In the genomic region with DNA sequence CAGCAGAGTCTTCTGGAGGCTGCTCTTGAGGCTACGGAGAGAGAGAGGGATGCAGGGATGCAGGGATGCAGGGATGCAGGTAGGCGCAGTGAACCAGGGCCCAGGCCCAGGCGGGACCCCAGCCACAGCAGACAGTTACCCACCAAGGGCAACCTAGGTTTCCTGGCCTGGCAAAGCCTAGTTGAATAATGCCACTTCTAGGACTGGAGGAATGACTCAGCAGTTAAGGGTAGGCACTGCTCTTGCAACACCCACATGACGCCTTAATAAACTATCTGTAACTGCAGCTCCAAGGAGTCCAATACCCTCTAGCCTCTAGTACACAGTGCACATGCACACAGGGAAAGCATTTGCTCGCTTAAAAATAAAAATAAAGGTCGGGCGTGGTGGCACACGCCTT, we compare ENCODE assay signal across 23 mouse cellular contexts. TPM values are rescaled to one million over a fixed set of nuclear protein-coding genes. Genes with fewer than 3 reads are reported as not detected.
DNase-seq lines count a peak whose midpoint lies in the region; ATAC-seq lines count a peak whose summit lies in the region.
"Had no signal": no experiment of that assay in that cellular context is flagged by ENCODE, and none has a peak within 500 bp of the region (broad histone marks: within the 10 kb centered on the region; RNA-seq: fewer than 3 reads in every experiment).

No protein-coding gene starts in this region.

- peaks cover 3% of the 10 kb centered on the region; the same call in 1 of the 2 replicates for H3K27me3 ChIP-seq in intestine, embryonic 16.5 days (replicated peaks; ENCODE audit: control insufficient read depth, insufficient read depth, low read length)
- no peaks in the 10 kb centered on the region for H3K27me3 ChIP-seq in forebrain, embryonic 13.5 days
- H3K27me3 ChIP-seq: neural tube, embryonic 15.5 days; Patski had no signal

- no peak overlapping the region for H3K27ac ChIP-seq in intestine, embryonic 16.5 days (ENCODE audit: low read length)
- H3K27ac ChIP-seq in forebrain, embryonic 13.5 days = no peak overlapping the region
- H3K27ac ChIP-seq: embryonic facial prominence, embryonic 12.5 days; hindbrain, embryonic 14.5 days; kidney, postnatal 0 days; limb, embryonic 13.5 days; neural tube, embryonic 15.5 days had no signal

- WGBS in intestine, embryonic 16.5 days = 87% methylated on average over 8 of the region's 8 CpGs
- 90% methylated on average over 8 of the region's 8 CpGs for WGBS in forebrain, embryonic 13.5 days

- H3K9ac ChIP-seq in intestine, embryonic 16.5 days (ENCODE audit: low read depth, low read length) = no peak overlapping the region
- H3K9ac ChIP-seq in forebrain, embryonic 13.5 days = no peak overlapping the region
- H3K9ac ChIP-seq: embryonic facial prominence, embryonic 12.5 days; hindbrain, embryonic 14.5 days; limb, embryonic 13.5 days; neural tube, embryonic 15.5 days had no signal

- H3K9me3 ChIP-seq in intestine, embryonic 16.5 days (ENCODE audit: control insufficient read depth, low read length) = no peaks in the 10 kb centered on the region
- no peaks in the 10 kb centered on the region for H3K9me3 ChIP-seq in forebrain, embryonic 13.5 days (replicated peaks)
- H3K9me3 ChIP-seq: embryonic facial prominence, embryonic 12.5 days; limb, embryonic 13.5 days; neural tube, embryonic 15.5 days had no signal

- DNase-seq in 3134 (ENCODE audit: extremely low read depth, insufficient read length, low spot score) (peak; percentile 69), 416B (ENCODE audit: low read depth) (peak; percentile 87)
- DNase-seq in c-Kit-positive CD71-positive TER-119-positive erythroid progenitor cells, embryonic 14.5 days (ENCODE audit: low spot score) = peak; percentile 16
- DNase-seq in left cerebral cortex, postnatal 25 days (ENCODE audit: low spot score in 2 of 2) = no peak
- DNase-seq in spleen, postnatal 4 days (ENCODE audit: low spot score in 2 of 2) = no peak
- DNase-seq: cerebellum, adult 18-20 months; cerebellum, postnatal 36 days; gastrocnemius, postnatal 14 days; heart, postnatal 14 days; kidney, adult 11 months; midbrain, embryonic 14.5 days; thymus, adult 18-20 months had no signal

- intact Hi-C loops in left cerebral cortex, postnatal 25 days (cut with DNase I) = no loop called here

- H3K36me3 ChIP-seq in intestine, embryonic 16.5 days (ENCODE audit: control insufficient read depth, insufficient read depth, low read length) = no peaks in the 10 kb centered on the region
- peaks cover 16% of the 10 kb centered on the region for H3K36me3 ChIP-seq in forebrain, embryonic 13.5 days (ENCODE audit: poor library complexity, severe bottlenecking)
- H3K36me3 ChIP-seq: embryonic facial prominence, embryonic 12.5 days; limb, embryonic 13.5 days had no signal

- H3K4me1 ChIP-seq in intestine, embryonic 16.5 days (ENCODE audit: control insufficient read depth, insufficient read depth, low read length) = peaks cover 11% of the 10 kb centered on the region
- peaks cover 39% of the 10 kb centered on the region for H3K4me1 ChIP-seq in forebrain, embryonic 13.5 days

- no peak overlapping the region for H3K4me3 ChIP-seq in intestine, embryonic 16.5 days (ENCODE audit: low read length)
- no peak overlapping the region for H3K4me3 ChIP-seq in forebrain, embryonic 13.5 days
- H3K4me3 ChIP-seq: embryonic facial prominence, embryonic 12.5 days; limb, embryonic 13.5 days; myocyte; neural tube, embryonic 15.5 days had no signal

- ATAC-seq in intestine, embryonic 16.5 days = peak; percentile 20; the same call in 1 of the 2 replicates
- no peak for ATAC-seq in forebrain, embryonic 13.5 days
- ATAC-seq: activated CD4-positive, CD25-positive, alpha-beta regulatory T cell, adult 4 months; Patski had no signal

- no peak overlapping the region for H3K4me2 ChIP-seq in intestine, embryonic 16.5 days (ENCODE audit: low read depth, low read length)
- H3K4me2 ChIP-seq in forebrain, embryonic 13.5 days = no peak overlapping the region
- H3K4me2 ChIP-seq: embryonic facial prominence, embryonic 12.5 days; heart, embryonic 11.5 days; hindbrain, embryonic 14.5 days; limb, embryonic 13.5 days; neural tube, embryonic 15.5 days had no signal

RNA-seq across cellular contexts. Expression of gene Lrrc75b, which starts 6.0 kb away (rescaled TPM):
- polyA plus RNA-seq in intestine, embryonic 16.5 days (2015; fragmentation: Nextera tagmentation; extraction: Ambion mirVana) = 1.9 and 2.7 TPM in 2 replicates
- 1 to 10 TPM; 9.1 to 9.2 TPM for total RNA-seq in left cerebral cortex, postnatal 25 days (2021)
- polyA plus RNA-seq in forebrain, embryonic 13.5 days (2015; fragmentation: Nextera tagmentation; extraction: Ambion mirVana) = 10.4 and 11.7 TPM in 2 replicates

RNA-seq across cellular contexts. Expression of gene Ggt1, which starts 7.3 kb away (rescaled TPM):
- 115 and 144 TPM in 2 replicates for polyA plus RNA-seq in intestine, embryonic 16.5 days (2015; fragmentation: Nextera tagmentation; extraction: Ambion mirVana)
- 1 to 10 TPM; 2.2 to 4.2 TPM for total RNA-seq in left cerebral cortex, postnatal 25 days (2021)
- 1.1 and 2.3 TPM in 2 replicates for polyA plus RNA-seq in forebrain, embryonic 13.5 days (2015; fragmentation: Nextera tagmentation; extraction: Ambion mirVana)
- total RNA-seq: heart, postnatal 14 days had no signal

RNA-seq across cellular contexts. Expression of gene Ggt5, which starts 35.0 kb away (rescaled TPM):
- 8.6 and 8.8 TPM in 2 replicates for polyA plus RNA-seq in intestine, embryonic 16.5 days (2015; fragmentation: Nextera tagmentation; extraction: Ambion mirVana)
- total RNA-seq in left cerebral cortex, postnatal 25 days (2021) = 1 to 10 TPM; 2.6 to 2.8 TPM
- polyA plus RNA-seq in forebrain, embryonic 13.5 days (2015; fragmentation: Nextera tagmentation; extraction: Ambion mirVana) = 1.4 and 2.8 TPM in 2 replicates
- polyA plus RNA-seq: Patski had no signal

RNA-seq across cellular contexts. Expression of gene Gucd1, which starts 36.3 kb away (rescaled TPM):
- polyA plus RNA-seq in intestine, embryonic 16.5 days (2015; fragmentation: Nextera tagmentation; extraction: Ambion mirVana) = 55.5 and 63.0 TPM in 2 replicates
- 10 to 100 TPM; 17.4 to 20.0 TPM for total RNA-seq in left cerebral cortex, postnatal 25 days (2021)
- 21.1 and 24.9 TPM in 2 replicates for polyA plus RNA-seq in forebrain, embryonic 13.5 days (2015; fragmentation: Nextera tagmentation; extraction: Ambion mirVana)

RNA-seq across cellular contexts. Expression of gene Snrpd3, which starts 36.7 kb away (rescaled TPM):
- polyA plus RNA-seq in intestine, embryonic 16.5 days (2015; fragmentation: Nextera tagmentation; extraction: Ambion mirVana) = 136 and 144 TPM in 2 replicates
- total RNA-seq in left cerebral cortex, postnatal 25 days (2021) = 10 to 100 TPM; 71.6 to 77.3 TPM
- 188 and 198 TPM in 2 replicates for polyA plus RNA-seq in forebrain, embryonic 13.5 days (2015; fragmentation: Nextera tagmentation; extraction: Ambion mirVana)

Comparison
In these comparisons a context has a peak if more than half of its experiments do, and no peak if none do; other contexts are left out.
1. DNase-seq: peak in 3134 (single experiment), 416B (single experiment) and c-Kit-positive CD71-positive TER-119-positive erythroid progenitor cells, embryonic 14.5 days (single experiment); none in left cerebral cortex, postnatal 25 days (0 of 2) and spleen, postnatal 4 days (0 of 2).
2. RNA of gene Ggt1, which starts 7.3 kb away (polyA plus RNA-seq): 115 to 144 TPM in intestine, embryonic 16.5 days; 1.1 to 2.3 TPM in forebrain, embryonic 13.5 days; every median in the first group is over 10 times any median in the second.